Mouse (Mus musculus) small intestine, adult 2 months (tissue): ENCODE results near the gene Tigd3.

Experiments used
- CTCF ChIP-seq: fragments of 200-500 bp; IDR thresholded peaks from 2 replicates; pipeline ENCODE4 v1.5.1; 2012; ENCODE audit warnings: low read depth, mild to moderate bottlenecking, control low read depth, inconsistent platforms, low read length, moderate library complexity, mixed read lengths; ENCODE audit not compliant: insufficient replicate concordance, insufficient read length; ENCODE audit errors: extremely low read depth
- POLR2A ChIP-seq: fragments of 200-500 bp; IDR thresholded peaks from 2 replicates; pipeline ENCODE4 v1.6.1; 2012; ENCODE audit warnings: low read depth, mild to moderate bottlenecking, control low read depth, inconsistent platforms, low read length, moderate library complexity

GRCm38 (mm10) chr19:5877618-5878361 is 16.2 kb downstream of the Tigd3 start, which contains the start of gene Slc25a45:
- TF ChIP-seq CTCF (peak; percentile 75; the same call in 1 of the 2 replicates), POLR2A (no peak; the same call in 1 of the 2 replicates)
